Mouse (Mus musculus): ENCODE measurements around the gene Gm4778. TPM values are rescaled to one million over a fixed set of nuclear protein-coding genes. Genes with fewer than 3 reads are reported as not detected.

The Gm4778 gene
- not detected in 2 replicates for polyA plus RNA-seq (2021; fragmentation: Nextera tagmentation)
- long read RNA-seq, experiment 1 = 0 reads
- long read RNA-seq, experiment 2 = 0 reads

DNA sequence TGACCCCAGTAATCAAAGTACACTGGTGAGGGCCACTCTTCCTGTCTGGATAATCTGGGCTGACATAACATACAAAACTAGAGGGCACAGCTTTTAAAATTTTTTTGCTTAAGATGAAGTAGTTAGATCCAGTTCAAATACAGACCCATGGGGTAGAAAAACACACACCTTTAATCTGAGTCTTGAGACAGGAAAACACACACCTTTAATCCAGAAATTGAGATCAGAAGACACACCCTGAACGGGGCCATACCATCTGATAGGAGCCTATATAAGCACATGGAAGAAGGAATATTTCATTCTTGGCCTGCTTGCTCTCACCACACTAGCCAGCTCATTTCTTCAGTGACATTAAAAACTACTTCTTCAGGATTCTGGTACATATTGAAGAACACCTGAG, at the start of gene Gm4778:
TSS of gene Gm4778 (plus strand) at position 301 of the 400 bp plus-strand sequence.

GRCm38 (mm10) chr3:94309633-94310363, 46.0 kb downstream of the Gm4778 start, which contains the start of gene Them4:
TSS of gene Them4 (plus strand) at chr3:94310089.

Other genes starting within 250 kb of the Gm4778 start
- not detected in 2 replicates for gene Gm9125, start 209.2 kb upstream of the Gm4778 start, polyA plus RNA-seq (2021; fragmentation: Nextera tagmentation)
- not detected in 2 replicates for gene Gm10697, start 191.4 kb upstream of the Gm4778 start, polyA plus RNA-seq (2021; fragmentation: Nextera tagmentation)
- gene Gm10696, start 85.8 kb upstream of the Gm4778 start, polyA plus RNA-seq (2021; fragmentation: Nextera tagmentation) = not detected in 2 replicates
- gene Gm5286, start 67.3 kb upstream of the Gm4778 start, polyA plus RNA-seq (2021; fragmentation: Nextera tagmentation) = not detected in 2 replicates
- gene Them4, start 46.1 kb downstream of the Gm4778 start, polyA plus RNA-seq (2021; fragmentation: Nextera tagmentation) = 28.1 and 31.6 TPM in 2 replicates
- 0.11 and 0.19 TPM in 2 replicates for gene Them5, start 78.1 kb downstream of the Gm4778 start, polyA plus RNA-seq (2021; fragmentation: Nextera tagmentation)
- 0.10 and 0.18 TPM in 2 replicates for gene C2cd4d, start 98.4 kb downstream of the Gm4778 start, polyA plus RNA-seq (2021; fragmentation: Nextera tagmentation)
- gene Rorc, start 108.8 kb downstream of the Gm4778 start, polyA plus RNA-seq (2021; fragmentation: Nextera tagmentation) = 3.0 and 3.4 TPM in 2 replicates
- gene Lingo4, start 134.5 kb downstream of the Gm4778 start, polyA plus RNA-seq (2021; fragmentation: Nextera tagmentation) = 0.33 and 0.48 TPM in 2 replicates
- 19.0 and 20.4 TPM in 2 replicates for gene Tdrkh, start 149.2 kb downstream of the Gm4778 start, polyA plus RNA-seq (2021; fragmentation: Nextera tagmentation)
- gene Mrpl9, start 179.3 kb downstream of the Gm4778 start, polyA plus RNA-seq (2021; fragmentation: Nextera tagmentation) = 52.0 and 53.6 TPM in 2 replicates
- gene Oaz3, start 179.9 kb downstream of the Gm4778 start, polyA plus RNA-seq (2021; fragmentation: Nextera tagmentation) = 0.15 and 0.30 TPM in 2 replicates
- 39.6 and 54.1 TPM in 2 replicates for gene Celf3, start 214.3 kb downstream of the Gm4778 start, polyA plus RNA-seq (2021; fragmentation: Nextera tagmentation)
- 19.6 and 24.8 TPM in 2 replicates for gene Riiad1, start 216.3 kb downstream of the Gm4778 start, polyA plus RNA-seq (2021; fragmentation: Nextera tagmentation)